Comparison of ENCODE assay signal across 9 mouse cellular contexts in genomic region chr1:180911653-180912287, GRCm38 (mm10). TPM values are rescaled to one million over a fixed set of nuclear protein-coding genes. Genes with fewer than 3 reads are reported as not detected.
DNase-seq lines count a peak whose midpoint lies in the region; ATAC-seq and TF ChIP-seq lines count a peak whose summit lies in the region.
"Had no signal": no experiment of that assay in that cellular context is flagged by ENCODE, and none has a peak within 500 bp of the region (broad histone marks: within the 10 kb centered on the region; RNA-seq: fewer than 3 reads in every experiment).

No protein-coding gene starts in this region.

- intact Hi-C loops in left cerebral cortex, postnatal 4 days (cut with DNase I), result no loop called here

- H3K36me3 ChIP-seq in forebrain, embryonic 14.5 days (ENCODE audit: control insufficient read depth, insufficient read depth, low read length), result peaks cover 21% of the 10 kb centered on the region
- peaks cover 3% of the 10 kb centered on the region; the same call in 1 of the 2 replicates for H3K36me3 ChIP-seq in forebrain, embryonic 11.5 days (ENCODE audit: control insufficient read depth, insufficient read depth, low read length)
- H3K36me3 ChIP-seq in C2C12 (ENCODE audit: control insufficient read depth, insufficient read depth), result peaks cover 20% of the 10 kb centered on the region
- peaks cover 24% of the 10 kb centered on the region for H3K36me3 ChIP-seq in embryonic facial prominence, embryonic 14.5 days (ENCODE audit: control insufficient read depth, insufficient read depth, low read length)
- peaks cover 24% of the 10 kb centered on the region for H3K36me3 ChIP-seq in liver, embryonic 14.5 days (replicated peaks; ENCODE audit: control insufficient read depth, insufficient read depth, low read depth)

- no peak overlapping the region for H3K27ac ChIP-seq in forebrain, embryonic 14.5 days (ENCODE audit: low read depth, low read length)
- H3K27ac ChIP-seq in forebrain, embryonic 11.5 days (ENCODE audit: low read depth, low read length), result no peak overlapping the region
- H3K27ac ChIP-seq in embryonic facial prominence, embryonic 14.5 days (replicated peaks; ENCODE audit: low read depth, low read length), result no peak overlapping the region
- peak overlapping the region; percentile 9; the same call in 1 of the 2 replicates for H3K27ac ChIP-seq in liver, embryonic 14.5 days

- no peak for TF ChIP-seq EP300 in liver, embryonic 14.5 days (IDR thresholded peaks at IDR 0.05; ENCODE audit: low read depth)

- H3K79me3 ChIP-seq in C2C12 (ENCODE audit: low read depth), result peaks cover 2% of the 10 kb centered on the region

- H3K79me2 ChIP-seq in C2C12 (ENCODE audit: control insufficient read depth, insufficient read depth), result peaks cover 5% of the 10 kb centered on the region

- no peak for TF ChIP-seq CTCF in C2C12 (IDR thresholded peaks at IDR 0.05; ENCODE audit: control insufficient read depth, insufficient read depth, insufficient read length)
- no peak for TF ChIP-seq CTCF in liver, embryonic 14.5 days (IDR thresholded peaks at IDR 0.05; ENCODE audit: low read depth)

- H3K9me3 ChIP-seq in forebrain, embryonic 14.5 days (replicated peaks; ENCODE audit: control insufficient read depth, low read length), result no peaks in the 10 kb centered on the region
- no peaks in the 10 kb centered on the region for H3K9me3 ChIP-seq in forebrain, embryonic 11.5 days (ENCODE audit: control insufficient read depth, low read length)
- no peaks in the 10 kb centered on the region for H3K9me3 ChIP-seq in embryonic facial prominence, embryonic 14.5 days (ENCODE audit: control insufficient read depth, low read length)
- H3K9me3 ChIP-seq in liver, embryonic 14.5 days (ENCODE audit: control insufficient read depth, low read length), result no peaks in the 10 kb centered on the region

- no peaks in the 10 kb centered on the region for H3K27me3 ChIP-seq in forebrain, embryonic 14.5 days (replicated peaks; ENCODE audit: control insufficient read depth, insufficient read depth, low read length)
- H3K27me3 ChIP-seq in forebrain, embryonic 11.5 days (ENCODE audit: control insufficient read depth, insufficient read depth, low read length), result no peaks in the 10 kb centered on the region
- H3K27me3 ChIP-seq in C2C12 (ENCODE audit: control insufficient read depth, insufficient read depth, insufficient read length), result no peaks in the 10 kb centered on the region
- H3K27me3 ChIP-seq in embryonic facial prominence, embryonic 14.5 days (replicated peaks; ENCODE audit: control insufficient read depth, insufficient read depth, low read length), result no peaks in the 10 kb centered on the region
- H3K27me3 ChIP-seq in liver, embryonic 14.5 days (ENCODE audit: control insufficient read depth, insufficient read depth, low read length), result no peaks in the 10 kb centered on the region
- H3K27me3 ChIP-seq: CH12.LX had no signal

- H3K4me3 ChIP-seq in forebrain, embryonic 14.5 days (ENCODE audit: low read depth, low read length), result no peak overlapping the region
- no peak overlapping the region for H3K4me3 ChIP-seq in forebrain, embryonic 11.5 days (ENCODE audit: low read depth, low read length)
- no peak overlapping the region for H3K4me3 ChIP-seq in C2C12 (ENCODE audit: insufficient read depth, poor library complexity, severe bottlenecking)
- H3K4me3 ChIP-seq in embryonic facial prominence, embryonic 14.5 days (ENCODE audit: low read depth, low read length), result no peak overlapping the region
- peak overlapping the region; percentile 23 to 25; a peak in 1 of 4 replicates for H3K4me3 ChIP-seq in liver, embryonic 14.5 days (ENCODE audit: insufficient read depth in 1 of 2, low read depth in 2 of 2, low read length in 2 of 2)

- WGBS in forebrain, embryonic 14.5 days, result 63% methylated on average over 20 of the region's 20 CpGs
- WGBS in forebrain, embryonic 11.5 days, result 60% methylated on average over 20 of the region's 20 CpGs
- WGBS in embryonic facial prominence, embryonic 14.5 days, result 36% methylated on average over 20 of the region's 20 CpGs
- WGBS in liver, embryonic 14.5 days (ENCODE audit: insufficient replicate concordance), result 26% methylated on average over 20 of the region's 20 CpGs

- H3K4me2 ChIP-seq in forebrain, embryonic 14.5 days (ENCODE audit: low read length), result no peak overlapping the region
- H3K4me2 ChIP-seq in forebrain, embryonic 11.5 days (ENCODE audit: low read depth, low read length, severe bottlenecking), result no peak overlapping the region
- peak overlapping the region; percentile 46 for H3K4me2 ChIP-seq in embryonic facial prominence, embryonic 14.5 days (ENCODE audit: low read depth, low read length)
- H3K4me2 ChIP-seq in liver, embryonic 14.5 days (ENCODE audit: low read depth), result peak overlapping the region; percentile 63

- no peaks in the 10 kb centered on the region for H3K4me1 ChIP-seq in forebrain, embryonic 14.5 days (ENCODE audit: control insufficient read depth, insufficient read depth, low read length)
- H3K4me1 ChIP-seq in forebrain, embryonic 11.5 days (replicated peaks; ENCODE audit: control insufficient read depth, insufficient read depth, low read length), result no peaks in the 10 kb centered on the region
- H3K4me1 ChIP-seq in embryonic facial prominence, embryonic 14.5 days (ENCODE audit: control insufficient read depth, insufficient read depth, low read length), result peaks cover 14% of the 10 kb centered on the region
- H3K4me1 ChIP-seq in liver, embryonic 14.5 days (replicated peaks; ENCODE audit: control insufficient read depth in 2 of 2, insufficient read depth in 2 of 2, low read length in 1 of 2), result peaks cover 13 to 25% of the 10 kb centered on the region in 2 experiments

- DNase-seq in forebrain, embryonic 14.5 days (ENCODE audit: low spot score), result no peak
- no peak for DNase-seq in forebrain, embryonic 11.5 days (ENCODE audit: low spot score)
- peak; percentile 64 for DNase-seq in embryonic facial prominence, embryonic 14.5 days (ENCODE audit: low spot score)
- DNase-seq in liver, embryonic 14.5 days (ENCODE audit: low read depth in 3 of 3, low spot score in 3 of 3), result no peak
- no peak for DNase-seq in left cerebral cortex, postnatal 4 days
- DNase-seq in spleen, postnatal 4 days (ENCODE audit: low spot score in 2 of 2), result no peak
- DNase-seq in frontal cortex, postnatal 10 days (ENCODE audit: low spot score in 2 of 2), result no peak

- ATAC-seq in forebrain, embryonic 14.5 days, result peak; percentile 37; the same call in 1 of the 2 replicates
- no peak for ATAC-seq in forebrain, embryonic 11.5 days (replicated peaks; ENCODE audit: low FRiP score)
- peak; percentile 45 for ATAC-seq in embryonic facial prominence, embryonic 14.5 days (ENCODE audit: low read depth)
- peak; percentile 55 for ATAC-seq in liver, embryonic 14.5 days (ENCODE audit: insufficient read depth)

- no peak overlapping the region for H3K9ac ChIP-seq in forebrain, embryonic 14.5 days (ENCODE audit: low read length)
- no peak overlapping the region for H3K9ac ChIP-seq in forebrain, embryonic 11.5 days (ENCODE audit: low read length)
- H3K9ac ChIP-seq in embryonic facial prominence, embryonic 14.5 days (ENCODE audit: low read depth, low read length), result no peak overlapping the region
- peak overlapping the region; percentile 31 for H3K9ac ChIP-seq in liver, embryonic 14.5 days (replicated peaks)

- H3ac ChIP-seq in C2C12 (ENCODE audit: control insufficient read depth, insufficient read length, low read depth), result no peak overlapping the region

TF ChIP-seq in C2C12, 6 proteins besides CTCF, POLR2A, EP300 and RAD21:
- TF ChIP-seq MAX (IDR thresholded peaks at IDR 0.05), result no peak
- peak; percentile 45 for TF ChIP-seq CEBPB (IDR thresholded peaks at IDR 0.05; ENCODE audit: low read depth)

RNA-seq across cellular contexts. Expression of gene Pycr2, which starts 7.7 kb away (rescaled TPM):
- 83.2 and 94.0 TPM in 2 replicates for polyA plus RNA-seq in forebrain, embryonic 14.5 days (2014; fragmentation: Nextera tagmentation; extraction: Ambion mirVana)
- 111 and 121 TPM in 2 replicates for polyA plus RNA-seq in forebrain, embryonic 11.5 days (2014; fragmentation: Nextera tagmentation; extraction: Ambion mirVana)
- 114 TPM for polyA plus RNA-seq in C2C12 (2012; fragmentation: generic; extraction: Trizol)
- 77.6 and 92.2 TPM in 2 replicates for polyA plus RNA-seq in embryonic facial prominence, embryonic 14.5 days (2014; fragmentation: Nextera tagmentation; extraction: Ambion mirVana)
- 47.9 and 52.0 TPM in 2 replicates for polyA plus RNA-seq in liver, embryonic 14.5 days (2012; rRNA removed)
- 84.6 and 94.7 TPM in 2 replicates for polyA plus RNA-seq in liver, embryonic 14.5 days (2014; fragmentation: Nextera tagmentation; extraction: Ambion mirVana)
- 10 to 100 TPM; 28.6 to 31.6 TPM for total RNA-seq in left cerebral cortex, postnatal 4 days (2021)

RNA-seq across cellular contexts. Expression of gene Lefty2, which starts 18.9 kb away (rescaled TPM):
- polyA plus RNA-seq in forebrain, embryonic 14.5 days (2014; fragmentation: Nextera tagmentation; extraction: Ambion mirVana), result 2.4 and 2.5 TPM in 2 replicates
- not detected in 2 replicates for polyA plus RNA-seq in forebrain, embryonic 11.5 days (2014; fragmentation: Nextera tagmentation; extraction: Ambion mirVana)
- polyA plus RNA-seq in C2C12 (2012; fragmentation: generic; extraction: Trizol), result not detected
- 0.25 TPM in 1 of 2 replicates, not detected in the other for polyA plus RNA-seq in embryonic facial prominence, embryonic 14.5 days (2014; fragmentation: Nextera tagmentation; extraction: Ambion mirVana)
- polyA plus RNA-seq in liver, embryonic 14.5 days (2012; rRNA removed), result not detected in 2 replicates
- not detected in 2 replicates for polyA plus RNA-seq in liver, embryonic 14.5 days (2014; fragmentation: Nextera tagmentation; extraction: Ambion mirVana)
- total RNA-seq in left cerebral cortex, postnatal 4 days (2021), result 10 to 100 TPM in 1 of 2 experiments, 1 to 10 TPM in 1; 9.9 to 14.0 TPM
- total RNA-seq: CH12.LX had no signal

RNA-seq across cellular contexts. Expression of gene Lefty1, which starts 23.1 kb away (rescaled TPM):
- 0.15 and 0.56 TPM in 2 replicates for polyA plus RNA-seq in forebrain, embryonic 14.5 days (2014; fragmentation: Nextera tagmentation; extraction: Ambion mirVana)
- 0.45 and 0.51 TPM in 2 replicates for polyA plus RNA-seq in forebrain, embryonic 11.5 days (2014; fragmentation: Nextera tagmentation; extraction: Ambion mirVana)
- polyA plus RNA-seq in C2C12 (2012; fragmentation: generic; extraction: Trizol), result 2.1 TPM
- 2.9 and 3.2 TPM in 2 replicates for polyA plus RNA-seq in embryonic facial prominence, embryonic 14.5 days (2014; fragmentation: Nextera tagmentation; extraction: Ambion mirVana)
- 9.2 and 9.5 TPM in 2 replicates for polyA plus RNA-seq in liver, embryonic 14.5 days (2012; rRNA removed)
- polyA plus RNA-seq in liver, embryonic 14.5 days (2014; fragmentation: Nextera tagmentation; extraction: Ambion mirVana), result 4.9 and 5.6 TPM in 2 replicates
- 1 to 10 TPM; 2.9 to 3.4 TPM for total RNA-seq in left cerebral cortex, postnatal 4 days (2021)
- total RNA-seq: CH12.LX had no signal

RNA-seq across cellular contexts. Expression of gene Tmem63a, which starts 30.4 kb away (rescaled TPM):
- 1.1 and 1.3 TPM in 2 replicates for polyA plus RNA-seq in forebrain, embryonic 14.5 days (2014; fragmentation: Nextera tagmentation; extraction: Ambion mirVana)
- 2.7 and 3.0 TPM in 2 replicates for polyA plus RNA-seq in forebrain, embryonic 11.5 days (2014; fragmentation: Nextera tagmentation; extraction: Ambion mirVana)
- 38.5 TPM for polyA plus RNA-seq in C2C12 (2012; fragmentation: generic; extraction: Trizol)
- 12.5 and 13.2 TPM in 2 replicates for polyA plus RNA-seq in embryonic facial prominence, embryonic 14.5 days (2014; fragmentation: Nextera tagmentation; extraction: Ambion mirVana)
- 6.8 and 7.2 TPM in 2 replicates for polyA plus RNA-seq in liver, embryonic 14.5 days (2012; rRNA removed)
- 4.3 and 4.6 TPM in 2 replicates for polyA plus RNA-seq in liver, embryonic 14.5 days (2014; fragmentation: Nextera tagmentation; extraction: Ambion mirVana)
- 1 to 10 TPM; 1.8 to 3.3 TPM for total RNA-seq in left cerebral cortex, postnatal 4 days (2021)

Comparison
In these comparisons a context has a peak if more than half of its experiments do, and no peak if none do; other contexts are left out.
1. H3K4me2 ChIP-seq: peak in embryonic facial prominence, embryonic 14.5 days (single experiment) and liver, embryonic 14.5 days (single experiment); none in forebrain, embryonic 14.5 days (single experiment) and forebrain, embryonic 11.5 days (single experiment).
2. H3K4me3 ChIP-seq: peak in liver, embryonic 14.5 days (2 of 2); none in forebrain, embryonic 14.5 days (single experiment), forebrain, embryonic 11.5 days (single experiment), C2C12 (single experiment) and embryonic facial prominence, embryonic 14.5 days (single experiment).